Mouse (Mus musculus) T-cell, adult 2 months (primary cell): ENCODE results near the gene Golm1.
"Not testable (repeated sequence)": the region's sequence is repeated elsewhere in the genome, so short reads cannot be mapped to it uniquely, and the experiment has no call there.

Experiments
- DNase-seq: peaks from one replicate; pipeline ENCODE4 v3.0.0; 2022; ENCODE audit warnings: low spot score

Gene Golm1

DNA sequence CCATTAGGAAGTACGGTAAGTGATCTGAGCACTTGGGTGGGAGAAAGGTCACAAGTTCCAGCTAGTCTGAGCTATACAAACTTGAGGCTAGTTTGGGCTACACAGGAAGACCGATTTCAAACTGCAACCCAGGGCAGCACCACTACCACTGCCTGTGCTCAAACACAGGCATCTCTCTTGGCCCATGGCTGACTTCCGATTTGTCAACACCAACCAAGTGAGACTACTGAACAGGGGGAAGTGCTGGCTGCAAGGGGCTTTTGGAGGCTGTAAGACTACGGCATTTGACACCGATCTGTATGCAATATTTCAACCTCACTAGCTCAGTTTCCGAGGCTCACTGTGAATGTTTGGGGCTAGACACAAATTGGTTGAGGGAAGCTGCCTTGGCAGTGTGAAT lies 28.1 kb downstream of the Golm1 start:
- DNase-seq, result no peak

DNA sequence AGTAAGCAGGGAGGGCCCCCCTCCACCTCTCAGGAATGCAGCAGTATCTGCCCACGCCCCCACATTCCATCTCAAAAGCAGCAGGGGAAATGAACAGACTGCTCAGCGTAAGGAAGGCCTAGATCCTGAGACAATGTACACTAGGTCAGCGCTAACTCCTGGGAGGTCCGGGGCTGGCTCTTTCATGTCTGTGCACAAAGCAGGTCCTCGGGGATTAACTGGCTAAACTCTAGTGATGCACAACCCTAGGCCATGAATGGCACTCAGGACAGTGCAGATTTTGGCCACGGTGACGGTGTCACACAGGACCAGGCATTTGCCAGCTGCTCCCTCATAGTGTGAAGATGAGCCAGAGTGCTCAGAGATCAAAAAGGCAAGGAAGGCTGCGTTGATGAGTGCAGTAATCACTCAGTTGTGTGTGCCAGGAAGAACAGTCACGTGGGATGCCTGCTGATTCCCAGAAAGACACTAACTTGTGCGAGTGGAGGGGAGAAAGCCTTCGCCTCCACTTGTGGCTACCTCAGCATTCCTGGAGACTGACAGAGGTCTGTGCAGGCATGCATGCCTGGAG lies 28.9 kb downstream of the Golm1 start:
- DNase-seq, result no peak

DNA sequence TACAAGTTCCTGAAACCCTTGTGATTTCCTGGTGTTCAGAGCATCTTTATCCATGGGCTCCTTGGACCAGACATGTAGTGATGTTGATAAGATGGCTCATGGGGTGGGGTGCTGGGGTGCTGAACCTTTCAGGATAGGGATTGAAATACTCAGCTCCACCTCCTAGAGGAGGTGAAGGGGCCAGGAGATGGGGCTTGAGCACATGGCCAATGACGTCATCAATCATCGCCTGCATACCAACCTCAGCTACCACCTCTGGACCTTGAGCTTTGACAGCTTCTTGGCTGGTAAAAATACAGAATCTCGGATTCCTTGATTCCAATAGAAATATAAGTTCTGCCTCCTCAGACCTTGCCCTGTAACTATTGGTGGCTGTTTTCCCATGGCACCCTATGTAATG lies 30.1 kb downstream of the Golm1 start:
- no peak for DNase-seq

DNA sequence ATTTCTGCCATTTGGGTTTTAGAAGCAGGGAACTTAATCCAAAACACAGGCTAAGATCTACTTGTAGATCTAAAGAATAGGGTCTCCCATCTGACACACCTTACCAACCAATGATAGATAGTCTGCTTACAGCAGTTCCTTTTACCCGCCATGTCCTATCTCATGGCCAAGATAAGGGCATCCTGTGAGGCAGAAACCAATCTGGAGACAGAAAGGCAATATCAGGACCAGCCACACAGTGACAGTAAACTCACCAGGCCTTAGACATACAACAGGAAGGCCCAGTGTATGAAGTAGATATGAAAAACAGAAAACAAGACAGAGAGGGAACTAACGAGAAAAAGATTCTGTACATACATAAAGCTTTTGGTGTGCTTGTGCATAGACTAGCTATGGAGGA lies 32.8 kb downstream of the Golm1 start:
- no peak for DNase-seq

DNA sequence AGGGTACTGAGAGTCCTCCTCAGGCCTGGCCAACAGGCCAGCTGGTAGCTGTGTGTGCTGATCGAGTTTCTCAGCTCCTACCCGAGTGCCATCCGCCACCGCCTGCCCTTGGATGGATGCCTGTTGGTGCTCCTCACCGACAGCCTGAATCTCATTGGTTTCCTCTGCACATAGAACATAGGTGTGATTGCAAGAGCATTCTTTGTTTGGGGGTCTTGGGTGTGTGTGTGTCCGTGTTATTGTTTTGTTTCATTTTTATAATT lies 35.5 kb downstream of the Golm1 start:
- DNase-seq, result no peak

DNA sequence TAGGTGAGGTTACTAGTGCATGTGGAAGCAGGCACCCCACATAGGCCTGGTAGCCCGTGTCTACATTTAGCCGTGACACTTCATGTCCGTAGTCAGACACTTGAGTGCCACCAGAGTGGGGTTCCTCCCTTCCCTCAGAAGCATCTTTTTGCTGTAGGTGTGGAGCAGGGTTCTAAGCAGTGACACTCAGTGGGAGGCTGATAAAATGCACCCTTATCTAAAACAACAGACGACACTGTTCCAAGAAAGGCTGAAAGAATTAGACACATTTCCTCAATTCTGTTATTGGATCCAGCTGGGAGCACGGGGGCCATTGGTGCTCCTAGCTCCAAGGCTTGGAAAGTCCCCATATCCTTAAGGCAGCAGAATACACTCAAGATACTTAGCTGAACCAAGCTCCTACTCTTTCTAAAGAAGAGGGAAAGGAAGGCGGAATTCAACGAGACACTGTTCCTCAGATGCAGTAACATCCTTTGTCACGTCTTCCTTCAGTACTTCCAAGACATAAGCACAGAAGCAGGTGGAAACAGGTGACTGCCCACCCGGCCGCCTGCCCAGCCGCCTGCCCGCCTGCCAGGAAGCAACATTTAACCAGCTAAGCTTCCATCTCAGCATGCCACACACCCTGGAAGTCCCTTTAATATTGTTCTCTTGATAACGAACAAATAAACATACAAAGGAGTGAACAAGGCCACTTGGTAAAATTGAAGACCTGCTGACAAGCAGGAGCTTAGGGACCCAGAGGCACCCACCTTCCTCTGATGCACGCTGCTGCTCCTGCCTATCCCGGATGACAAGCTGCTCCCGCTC lies 36.0 kb downstream of the Golm1 start:
- no peak for DNase-seq

DNA sequence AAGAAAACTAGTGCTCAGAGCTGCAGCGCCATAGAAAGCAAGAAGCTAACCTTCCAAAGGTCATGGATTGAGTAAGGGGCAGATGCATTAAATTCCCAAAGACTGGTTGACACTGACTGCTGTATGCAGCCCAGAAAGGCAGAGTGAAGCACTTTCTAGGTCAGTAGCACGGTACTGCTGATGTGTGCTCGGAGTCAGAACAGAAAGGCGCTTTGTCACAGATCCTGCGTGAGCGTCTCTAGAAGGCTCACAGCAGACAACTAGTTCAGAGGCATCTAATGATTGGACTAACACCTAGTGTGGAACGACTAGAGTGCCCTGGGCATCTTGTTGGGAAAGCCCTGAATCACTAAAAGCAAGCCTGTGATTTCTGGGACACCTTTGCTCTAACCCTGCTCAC lies 37.8 kb downstream of the Golm1 start:
- DNase-seq, result no peak

DNA sequence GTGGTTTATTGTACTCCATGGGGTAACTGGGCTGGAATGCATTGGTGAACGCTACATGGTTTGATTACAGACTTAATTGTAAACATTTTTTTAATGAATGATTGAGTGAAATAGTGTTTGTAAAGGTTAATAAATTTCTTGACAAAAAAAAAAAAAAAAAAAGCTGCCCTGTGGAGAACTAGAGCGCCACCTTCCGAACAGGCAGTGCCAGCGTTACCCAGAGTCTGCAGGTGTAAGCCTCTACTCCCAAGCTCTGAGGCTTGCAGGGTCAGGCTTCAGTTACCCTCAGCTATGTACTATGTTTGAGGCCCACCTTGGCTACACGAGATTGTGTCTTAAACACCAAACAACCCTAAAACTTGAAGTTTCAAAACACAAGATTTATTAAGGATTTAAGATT lies 41.0 kb downstream of the Golm1 start:
- no peak for DNase-seq

DNA sequence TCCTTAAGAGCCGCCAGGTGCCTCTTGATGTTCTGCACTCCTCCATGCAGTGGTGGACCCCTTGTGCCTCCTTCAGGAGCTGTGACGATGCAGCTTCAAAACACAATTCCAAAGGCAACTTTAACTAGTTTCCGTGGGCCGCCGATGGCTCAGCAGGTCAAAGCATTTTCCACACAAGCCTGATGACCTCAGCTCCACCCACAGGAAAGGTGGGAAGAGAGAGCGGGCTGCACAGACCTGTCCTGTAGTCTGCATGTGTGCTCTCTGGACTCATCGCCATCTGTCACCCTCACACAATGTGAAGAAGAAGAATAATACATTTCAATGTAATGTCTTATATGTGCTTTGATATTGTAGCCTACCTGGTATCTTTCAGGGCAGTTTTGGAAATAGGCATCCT lies 48.9 kb downstream of the Golm1 start:
- DNase-seq, result no peak

DNA sequence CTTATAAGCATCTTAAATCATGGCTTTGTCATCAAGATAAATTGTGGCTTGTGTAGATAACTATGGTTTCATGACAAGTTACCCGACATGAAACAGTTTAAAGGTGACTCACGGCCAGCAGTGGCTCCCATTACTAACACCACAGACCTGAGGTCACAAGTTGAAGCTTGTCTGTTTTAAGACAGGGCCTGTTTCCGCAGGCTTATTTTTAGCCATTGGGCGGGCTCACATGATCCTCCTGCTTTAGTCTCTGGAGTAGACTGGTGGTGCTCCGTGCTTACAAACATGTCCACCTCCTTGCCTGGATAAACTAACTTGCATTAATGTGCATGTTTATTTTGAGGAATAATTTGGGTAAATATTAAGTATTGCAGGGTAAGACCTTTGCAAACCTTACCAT lies 50.7 kb downstream of the Golm1 start:
- DNase-seq, result no peak

DNA sequence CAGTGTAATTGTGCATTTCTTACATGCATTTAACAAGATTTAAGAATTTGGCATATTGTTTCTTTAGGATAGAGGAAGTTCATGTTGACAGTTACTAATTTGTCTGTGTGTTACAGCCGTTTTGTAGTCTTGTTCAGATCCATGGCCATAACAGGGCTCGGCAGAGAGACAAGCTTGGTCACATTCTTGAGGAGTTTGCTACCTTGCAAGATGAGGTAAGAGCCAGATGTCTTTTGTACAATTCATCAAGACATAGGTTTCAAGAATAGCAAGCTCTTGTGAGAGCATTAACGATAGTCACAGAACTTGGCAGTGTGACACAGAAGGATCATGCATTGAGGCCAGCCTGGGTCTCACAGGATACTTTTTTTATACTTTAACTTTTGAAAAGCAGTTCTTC lies 51.2 kb downstream of the Golm1 start:
- DNase-seq, result no peak

DNA sequence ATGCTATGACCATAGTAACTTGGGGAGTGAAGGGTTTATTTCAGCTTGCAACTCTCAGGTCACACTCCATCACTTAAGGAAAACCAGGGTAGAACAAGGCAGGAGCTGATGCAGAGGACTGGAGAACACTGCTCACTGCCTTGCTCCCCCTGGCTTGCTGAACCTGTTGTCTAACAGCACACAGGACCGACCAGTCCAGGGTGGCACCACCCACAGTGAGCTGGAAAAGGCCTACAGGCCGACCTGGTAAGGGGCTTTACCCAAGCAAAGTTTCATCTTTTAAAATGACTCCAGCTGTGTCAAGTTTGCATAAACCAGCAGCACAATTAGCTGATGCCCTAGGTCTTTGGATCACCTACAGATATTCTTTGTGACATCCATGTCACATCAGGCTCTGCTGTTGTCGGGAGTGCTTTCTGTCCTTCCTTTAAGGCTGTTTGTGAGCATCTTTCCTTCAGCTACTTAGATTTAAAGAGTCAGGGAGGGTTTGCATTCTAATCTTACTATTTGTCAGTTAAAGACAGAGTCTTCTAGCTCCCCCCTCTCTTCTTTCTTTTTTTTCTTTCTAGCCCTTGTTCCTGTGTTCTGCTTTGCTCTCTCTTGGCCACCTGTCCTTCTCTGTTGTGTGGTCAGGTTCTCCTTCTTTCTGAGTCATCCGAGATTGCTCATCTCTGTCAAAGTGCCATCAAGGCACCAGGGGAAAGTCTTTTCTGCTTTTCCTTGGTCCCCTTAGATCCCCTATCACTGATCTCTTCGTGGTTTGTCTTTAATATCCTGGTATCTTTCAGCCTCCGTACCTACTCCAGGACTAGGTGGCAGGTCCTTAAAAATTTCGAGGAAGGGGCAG lies 53.7 kb downstream of the Golm1 start:
- DNase-seq, result no peak

DNA sequence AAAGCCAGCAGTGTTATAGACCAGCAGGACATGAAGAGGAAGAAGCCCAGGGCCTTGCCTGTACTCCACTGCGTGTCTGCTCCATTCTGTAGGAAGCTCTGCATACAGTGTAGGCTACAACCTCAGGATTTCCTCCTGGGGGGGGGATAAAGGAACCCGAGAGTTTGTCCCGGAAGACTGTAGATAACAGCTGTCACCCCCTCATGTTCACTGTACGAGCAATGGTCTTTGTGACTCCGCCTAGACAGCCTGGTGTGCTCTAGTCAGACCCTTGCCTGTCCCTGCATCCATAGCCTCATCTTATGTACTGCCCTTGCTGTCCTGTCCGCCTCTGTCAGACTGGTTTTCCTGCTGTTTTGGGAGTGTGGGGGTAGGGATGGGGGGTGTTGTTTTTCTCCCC lies 57.1 kb downstream of the Golm1 start:
- no peak for DNase-seq

DNA sequence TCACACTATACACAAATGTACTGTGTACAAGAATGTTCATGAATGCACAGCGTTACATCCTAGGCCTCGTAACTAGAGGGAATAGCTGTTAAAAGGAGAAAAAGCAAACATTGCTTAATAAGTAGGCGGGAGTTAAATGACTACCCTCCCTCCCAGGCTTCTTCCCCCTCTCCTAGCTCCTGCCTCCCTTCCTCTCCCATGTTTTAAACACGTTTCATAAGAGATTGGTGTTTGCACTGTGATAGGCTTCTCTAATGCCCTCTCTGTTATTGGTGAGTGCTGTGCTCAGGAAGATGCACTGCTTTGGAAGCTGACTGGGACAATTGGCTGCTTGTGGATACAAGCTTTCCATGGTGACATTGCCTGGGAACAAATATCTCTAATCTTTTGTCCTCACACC lies 60.1 kb downstream of the Golm1 start:
- DNase-seq, result no peak

DNA sequence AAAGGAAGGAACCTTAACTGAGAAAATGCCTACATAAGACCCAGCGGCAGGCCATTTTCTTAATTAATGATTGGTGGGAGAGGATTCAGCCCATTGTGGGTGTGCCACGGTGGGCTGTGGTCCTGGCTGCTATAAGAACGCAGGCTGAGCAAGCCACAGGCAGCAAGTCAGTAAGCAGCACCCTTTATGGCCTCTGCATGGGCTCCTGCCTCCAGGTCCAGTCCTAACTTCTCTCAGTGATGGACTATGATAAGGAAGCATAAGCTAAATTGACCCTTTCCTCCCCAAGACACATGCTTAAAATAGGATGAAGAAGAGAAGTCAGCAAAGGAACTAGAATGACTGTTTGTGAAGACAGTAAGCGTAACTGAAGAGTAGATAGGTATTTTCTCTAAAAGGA lies 60.5 kb downstream of the Golm1 start:
- DNase-seq, result no peak

DNA sequence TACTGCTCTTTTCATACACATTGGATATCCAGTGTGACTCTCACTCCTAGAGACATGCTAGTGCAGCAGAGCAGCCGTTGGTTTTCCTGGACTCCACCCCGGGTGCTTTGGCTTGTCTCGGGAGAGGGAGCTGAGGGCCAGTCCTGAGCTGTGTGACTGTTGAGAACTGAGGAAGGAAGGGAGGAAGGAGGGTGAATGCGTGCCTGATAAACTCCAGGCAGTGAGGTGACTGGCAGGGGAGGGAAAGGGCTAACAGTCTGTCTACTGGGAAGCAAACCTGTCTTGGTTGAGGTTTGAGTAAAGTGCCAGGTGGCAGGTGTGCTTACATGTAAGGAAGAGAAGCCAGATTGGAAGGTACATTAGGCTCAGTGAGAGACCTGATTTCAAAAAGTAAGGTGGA lies 61.7 kb downstream of the Golm1 start:
- DNase-seq, result no peak

DNA sequence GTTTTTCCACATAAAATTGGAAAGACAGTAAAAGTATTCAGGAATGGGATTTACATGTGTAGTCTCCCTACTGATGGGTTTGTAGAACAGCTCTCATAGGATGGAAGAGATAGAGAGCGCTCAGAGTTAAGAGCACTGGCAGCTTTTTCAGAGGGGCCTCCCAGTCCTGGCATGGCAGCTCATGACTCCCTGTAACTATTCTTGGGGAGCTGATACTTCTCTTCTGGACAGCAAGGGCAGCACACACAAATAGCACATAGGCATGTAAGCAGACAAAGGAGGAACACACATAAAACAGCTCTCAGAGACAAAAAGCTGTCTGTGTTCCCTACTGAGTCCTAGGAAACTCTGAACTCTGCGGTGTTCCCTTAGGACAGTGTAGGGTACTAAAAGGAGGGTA lies 65.2 kb downstream of the Golm1 start:
- no peak for DNase-seq

DNA sequence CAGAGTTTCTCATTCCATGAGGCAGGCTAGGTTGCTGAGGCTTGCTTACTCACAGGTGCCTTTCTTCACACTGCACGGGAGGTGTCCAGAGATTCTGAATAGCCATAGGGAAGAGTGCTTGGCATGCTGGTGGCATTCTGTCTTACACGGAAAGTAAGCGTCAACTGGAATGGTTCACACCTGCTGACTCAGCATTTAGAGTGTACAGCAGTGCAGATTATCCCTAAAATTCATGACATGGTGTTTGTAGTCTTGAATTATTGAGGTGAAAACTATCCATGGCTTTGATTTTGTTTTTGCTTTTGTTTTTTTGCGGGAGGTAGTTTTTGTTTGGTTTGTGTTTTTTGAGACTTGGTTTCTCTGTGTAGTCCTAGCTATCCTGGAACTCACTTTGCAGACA lies 65.7 kb downstream of the Golm1 start:
- no peak for DNase-seq

DNA sequence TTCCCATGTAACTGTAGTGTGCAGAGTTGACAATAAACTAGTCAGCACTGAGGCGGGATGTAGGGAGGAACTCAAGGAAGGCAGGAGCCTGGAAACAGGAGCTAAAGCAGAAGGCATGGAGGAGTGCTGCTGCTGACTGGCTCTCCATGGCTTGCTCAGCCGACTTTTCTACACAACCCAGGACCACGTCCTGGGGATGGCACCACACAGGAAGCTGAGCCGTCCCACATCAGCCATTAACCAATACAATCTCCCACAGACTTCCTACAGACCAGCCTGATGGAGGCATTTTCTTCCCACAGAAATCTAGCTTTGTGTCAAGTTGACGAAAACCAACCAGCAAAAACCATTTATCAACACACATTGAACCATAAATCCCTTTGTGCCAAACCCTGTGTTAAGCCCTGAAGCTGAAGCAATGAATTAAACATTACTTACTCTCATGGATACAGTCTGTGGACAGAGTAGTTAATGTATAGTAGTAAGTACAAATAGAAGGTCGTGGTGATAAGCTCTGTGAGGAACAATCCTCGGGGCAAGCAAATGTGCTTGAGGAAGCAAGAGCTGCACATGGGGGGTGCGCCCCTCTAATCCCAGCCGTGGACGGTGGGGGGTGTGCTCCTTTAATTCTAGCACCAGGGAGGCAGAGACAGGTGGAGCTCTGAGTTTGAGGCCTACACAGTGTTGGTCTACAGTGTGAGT lies 70.2 kb downstream of the Golm1 start:
- DNase-seq, result no peak

DNA sequence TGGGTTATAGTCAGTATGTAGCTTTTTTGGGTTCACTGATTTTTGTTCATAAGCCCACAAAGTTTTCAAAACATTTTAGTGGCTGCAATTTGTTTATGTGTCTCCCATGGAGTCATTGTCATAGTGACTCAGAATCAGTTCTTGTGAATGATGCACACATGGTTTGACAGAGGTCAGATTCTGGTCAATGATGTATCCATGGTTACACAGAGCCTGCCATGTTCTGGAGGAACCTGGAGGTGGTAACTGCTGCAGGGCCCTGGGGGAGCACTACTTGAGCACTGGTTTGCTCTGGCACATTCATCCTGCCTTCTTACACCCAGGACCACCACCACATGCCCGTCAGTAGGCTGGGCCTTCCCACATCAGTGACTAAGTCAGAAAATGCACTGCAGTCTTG lies 71.1 kb downstream of the Golm1 start:
- DNase-seq, result no peak

DNA sequence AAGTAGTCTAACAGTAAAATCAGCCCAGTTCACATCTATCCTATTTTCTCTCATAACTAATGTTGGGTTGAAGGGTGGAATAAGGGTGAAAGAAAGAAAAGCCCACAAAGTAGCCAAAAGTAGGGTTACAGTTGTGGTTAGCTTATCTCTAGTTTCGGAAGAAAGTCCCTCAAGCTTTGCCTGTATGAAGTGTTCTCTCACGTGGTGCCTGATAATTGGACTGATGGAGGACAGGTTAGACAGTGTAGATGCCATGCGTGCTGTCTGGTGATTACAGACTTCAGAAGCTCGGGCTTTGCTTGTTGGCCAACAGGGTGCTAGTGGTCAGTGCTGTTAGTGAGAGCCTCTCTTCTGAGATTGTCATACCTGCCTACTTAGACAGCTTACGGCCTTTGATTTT lies 72.5 kb downstream of the Golm1 start:
- DNase-seq, result no peak

DNA sequence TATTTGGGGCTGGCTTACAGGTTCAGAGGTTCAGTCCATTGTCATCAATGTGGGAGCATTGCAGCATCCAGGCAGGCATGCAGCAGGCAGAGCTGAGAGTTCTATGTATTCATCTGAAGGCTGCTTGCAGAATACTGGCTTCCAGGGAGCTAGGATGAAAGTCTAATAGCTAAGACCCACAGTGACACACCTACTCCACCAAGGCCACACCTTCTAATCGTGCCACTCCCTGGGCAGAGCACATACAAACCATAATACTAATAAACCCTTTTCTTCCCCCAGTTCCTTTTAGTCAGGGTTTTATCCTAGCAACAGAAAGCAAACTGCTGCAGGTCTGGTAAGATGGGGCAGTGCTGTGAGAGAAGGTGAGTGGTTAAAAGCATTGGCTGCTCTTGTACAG lies 83.0 kb downstream of the Golm1 start:
- DNase-seq, result no peak

DNA sequence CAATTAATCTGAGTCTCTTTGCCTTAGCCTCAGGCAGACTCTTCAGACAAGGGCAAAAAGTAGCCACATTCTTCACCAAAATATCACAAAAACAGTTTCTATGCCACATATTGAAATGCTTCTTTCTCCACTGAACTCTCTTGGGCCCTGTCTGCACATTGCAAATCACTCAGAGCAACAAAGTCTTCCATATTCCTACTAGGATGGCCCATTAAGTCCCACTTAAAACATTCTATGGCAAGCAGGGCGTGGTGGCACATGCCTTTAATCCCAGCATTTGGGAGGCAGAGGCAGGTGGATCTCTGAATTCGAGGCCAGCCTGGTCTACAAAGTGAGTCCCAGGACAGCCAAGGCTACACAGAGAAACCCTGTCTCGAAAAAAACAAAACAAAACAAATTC lies 83.6 kb downstream of the Golm1 start:
- not testable (repeated sequence) for DNase-seq
